Mouse (Mus musculus) right cerebral cortex, adult 18-20 months (tissue): ENCODE data around the gene Onecut3.
A peak's percentile ranks its signal among the peaks of the same experiment; 100 is the strongest.

Experiments
- DNase-seq: peaks from one replicate; pipeline ENCODE4 v3.0.0; 2022; ENCODE audit warnings: mixed read lengths

The Onecut3 gene

DNA sequence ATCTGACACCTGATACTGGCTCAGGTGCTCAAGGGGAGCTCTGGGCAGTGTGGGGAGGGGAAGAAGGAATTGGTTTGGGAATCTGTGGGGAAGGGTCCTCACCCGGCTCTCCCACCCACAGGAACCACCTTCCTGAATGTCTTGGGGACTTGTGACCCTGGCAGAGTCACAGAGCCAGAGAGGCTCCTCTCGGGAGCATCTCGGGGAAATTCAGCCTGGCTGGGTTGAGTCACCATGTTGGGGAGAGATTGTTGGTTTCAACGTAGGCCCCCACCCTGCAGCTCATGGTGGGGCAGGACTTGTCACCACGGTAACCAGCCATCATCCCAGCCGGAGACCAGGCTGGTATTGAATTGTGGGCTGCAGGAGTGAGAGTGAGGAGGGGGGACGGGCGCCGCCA, 10.1 kb downstream of the Onecut3 start:
- DNase-seq, result no peak

DNA sequence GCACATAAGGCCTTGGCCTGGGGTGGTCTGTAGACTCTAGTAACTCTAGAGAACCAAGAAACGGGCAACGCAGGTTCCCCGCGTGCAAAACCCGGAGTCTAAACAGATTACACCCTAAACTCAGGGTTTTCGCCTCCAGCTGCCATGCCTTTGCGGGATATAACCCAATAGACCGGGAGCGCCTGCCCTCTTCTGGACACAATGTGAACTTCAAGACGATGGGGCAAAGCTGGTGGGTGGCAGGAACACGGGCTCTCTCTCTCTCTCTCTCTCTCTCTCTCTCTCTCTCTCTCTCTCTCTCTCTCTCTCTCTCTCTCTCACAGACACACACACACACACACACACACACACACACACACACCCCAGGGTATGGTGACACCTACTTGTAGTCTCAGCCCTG, 11.6 kb downstream of the Onecut3 start:
- DNase-seq, result peak; percentile 29

DNA sequence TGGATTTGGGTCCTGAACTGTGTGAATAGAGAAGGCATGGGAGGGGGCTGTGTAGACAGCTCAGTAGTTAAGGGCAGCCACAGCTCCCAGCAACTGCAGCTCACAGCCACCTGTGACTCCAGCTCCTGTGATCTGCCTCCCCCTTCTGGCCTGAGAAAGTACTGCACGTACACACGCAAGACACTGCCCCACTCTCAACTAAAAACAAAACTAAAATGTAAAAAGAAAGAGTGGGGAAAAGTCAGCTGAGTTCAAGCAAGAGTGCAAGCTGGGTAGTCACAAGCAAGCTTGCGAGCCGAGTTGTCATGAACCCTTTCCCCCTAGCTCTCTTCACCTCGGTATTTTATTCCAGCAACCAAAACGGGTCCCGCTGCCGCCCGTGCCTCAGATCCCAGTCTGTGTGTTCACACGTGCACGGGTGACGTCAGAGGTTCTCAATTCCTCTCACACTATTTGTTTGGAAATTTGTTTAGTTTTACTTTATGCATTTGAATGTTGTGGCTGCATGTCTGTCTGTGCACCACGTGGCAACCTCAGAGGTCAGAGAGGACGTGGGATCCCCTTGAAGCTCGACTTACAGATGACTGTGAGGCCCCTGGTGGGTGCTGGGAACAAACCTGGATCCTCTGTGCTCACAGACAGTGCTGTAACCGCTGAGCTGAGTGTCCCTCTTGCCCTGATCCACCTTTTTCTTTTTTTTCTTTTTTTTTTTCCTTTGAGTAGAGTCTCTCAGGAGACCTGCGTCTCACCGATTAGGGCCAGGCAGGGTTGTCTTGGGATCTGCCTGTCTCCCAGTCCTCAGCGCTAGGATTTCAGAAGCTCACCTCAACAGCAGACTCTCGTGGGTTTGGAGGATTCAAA, 15.0 kb downstream of the Onecut3 start:
- peak; percentile 64 for DNase-seq

DNA sequence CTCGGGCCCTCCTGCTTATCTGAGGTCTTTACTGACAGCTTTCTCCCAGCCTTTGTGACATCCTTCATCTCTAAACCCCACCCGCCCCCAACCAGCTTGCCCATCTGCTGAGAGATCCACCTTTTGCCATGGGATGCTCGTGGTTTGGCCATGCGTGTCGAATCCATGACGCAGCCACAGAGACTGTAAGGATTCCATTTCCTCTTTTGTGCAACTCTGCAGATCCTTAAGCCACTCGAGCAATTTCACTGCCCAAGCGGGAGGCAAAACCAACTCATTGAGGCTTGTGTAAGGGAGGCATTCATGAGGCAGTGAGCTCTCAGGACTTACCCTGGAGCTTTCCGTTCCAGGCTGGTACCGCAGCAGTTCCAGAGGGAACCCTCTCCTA, 15.6 kb downstream of the Onecut3 start:
- no peak for DNase-seq

DNA sequence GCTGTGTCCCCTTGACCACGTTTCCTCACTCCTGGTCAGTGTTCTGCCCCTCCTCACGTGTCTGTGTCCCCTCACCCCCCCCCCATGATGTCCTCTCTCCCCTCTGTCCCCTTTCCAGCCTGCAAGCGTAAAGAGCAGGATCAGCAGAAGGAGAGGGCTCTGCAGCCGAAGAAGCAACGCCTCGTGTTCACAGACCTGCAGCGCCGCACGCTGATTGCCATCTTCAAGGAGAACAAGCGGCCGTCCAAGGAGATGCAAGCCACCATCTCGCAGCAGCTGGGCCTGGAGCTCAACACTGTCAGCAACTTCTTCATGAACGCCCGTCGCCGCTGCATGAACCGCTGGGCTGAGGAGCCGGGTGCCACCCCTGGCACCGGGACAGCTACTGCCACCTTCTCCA, 19.1 kb downstream of the Onecut3 start:
- DNase-seq, result no peak

DNA sequence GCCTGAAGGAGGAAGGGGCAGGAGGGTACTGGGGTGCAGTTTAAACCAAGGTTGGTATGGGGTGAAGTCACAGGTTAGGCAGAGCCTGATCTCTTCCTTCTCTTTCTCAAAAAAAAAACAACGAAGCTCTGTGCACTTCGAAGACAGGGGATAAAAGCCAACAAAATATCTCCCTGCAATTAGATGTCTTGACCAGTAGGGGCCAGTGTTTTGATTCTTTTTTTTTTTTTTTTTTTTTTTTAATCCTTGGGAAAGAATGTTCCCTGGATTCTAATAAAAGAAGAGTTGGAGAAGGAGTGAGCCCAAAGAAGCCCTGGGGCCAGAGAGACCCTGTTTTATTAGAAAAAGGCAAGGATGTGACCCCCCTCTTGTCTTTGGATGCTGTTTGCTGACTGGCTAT, 24.7 kb downstream of the Onecut3 start:
- DNase-seq, result no peak

DNA sequence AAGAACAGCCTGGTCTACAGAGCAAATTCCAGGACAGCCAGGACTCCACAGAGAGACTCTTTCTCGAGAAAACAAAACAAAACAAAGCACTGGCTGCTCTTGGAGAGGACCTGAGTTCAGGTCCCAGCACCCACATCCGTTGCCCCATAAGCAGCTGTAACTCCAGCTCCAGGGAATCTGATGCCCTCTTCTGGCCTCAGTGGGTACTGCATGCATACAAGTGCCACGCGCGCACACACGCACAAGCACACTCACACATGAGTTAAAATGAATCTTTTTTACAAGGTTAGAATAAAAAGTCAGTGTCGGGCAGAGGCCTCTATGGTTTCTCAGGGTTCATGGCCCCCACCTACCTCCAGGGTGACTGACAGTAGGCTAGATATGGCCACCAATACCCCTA, 28.7 kb downstream of the Onecut3 start:
- DNase-seq, result no peak

DNA sequence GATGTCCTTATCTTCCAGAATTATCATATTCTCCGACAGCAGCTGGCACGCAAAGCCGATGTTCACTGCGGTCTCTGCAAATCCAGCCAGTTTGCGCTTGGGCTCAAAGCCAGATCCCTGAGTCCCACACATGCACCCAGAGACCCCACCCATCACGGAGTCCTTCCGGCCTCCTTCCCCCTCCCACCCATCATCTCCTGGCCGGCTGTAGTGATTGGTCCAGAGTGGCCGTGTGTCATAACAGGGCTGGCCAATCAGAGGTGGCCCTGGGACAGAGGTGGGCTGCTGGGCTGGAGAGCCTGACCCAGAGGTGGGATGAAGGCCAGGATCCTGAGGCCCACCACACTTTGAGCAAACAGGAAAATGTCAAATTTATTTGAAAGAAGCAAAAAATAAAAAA, 31.5 kb downstream of the Onecut3 start:
- no peak for DNase-seq

DNA sequence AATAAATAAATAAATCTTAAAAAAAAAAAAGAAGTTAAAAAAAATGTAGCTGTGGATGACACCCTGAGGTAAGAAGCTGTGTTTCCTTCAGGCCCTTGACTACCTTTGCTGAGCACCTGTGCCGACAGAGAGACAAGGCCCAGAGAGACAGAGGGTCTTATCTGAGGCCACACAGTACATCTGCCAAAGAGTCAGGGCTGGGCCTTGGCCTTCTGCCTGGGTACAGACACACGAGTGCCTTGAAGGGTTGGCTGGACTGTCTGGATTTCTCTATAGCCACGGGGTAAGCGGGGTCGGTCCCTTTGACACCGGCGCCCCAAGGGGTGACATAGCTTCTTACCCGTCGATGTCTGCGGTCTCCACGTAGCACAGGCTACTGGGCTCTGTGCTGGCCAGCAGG, 38.1 kb downstream of the Onecut3 start:
- DNase-seq, result no peak

DNA sequence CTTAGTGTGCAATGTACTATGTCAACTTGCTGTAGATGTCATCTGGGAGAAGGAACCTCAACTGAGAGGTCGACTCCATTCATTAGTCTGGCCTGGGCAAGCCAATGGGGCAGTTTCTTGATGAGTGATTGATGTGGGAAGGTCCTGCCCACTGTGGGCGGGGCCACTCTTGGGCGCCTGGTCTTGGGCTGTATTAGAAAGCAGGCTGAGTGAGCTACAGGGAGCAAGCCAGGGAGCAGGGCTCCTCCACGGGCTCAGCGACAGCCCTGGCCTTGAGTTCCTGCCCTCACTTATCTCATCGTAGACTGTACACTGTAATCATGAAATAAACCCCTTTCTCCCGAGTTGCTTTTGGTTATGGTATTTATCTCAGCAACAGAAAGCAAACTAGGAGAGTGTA, 39.1 kb downstream of the Onecut3 start:
- no peak for DNase-seq

DNA sequence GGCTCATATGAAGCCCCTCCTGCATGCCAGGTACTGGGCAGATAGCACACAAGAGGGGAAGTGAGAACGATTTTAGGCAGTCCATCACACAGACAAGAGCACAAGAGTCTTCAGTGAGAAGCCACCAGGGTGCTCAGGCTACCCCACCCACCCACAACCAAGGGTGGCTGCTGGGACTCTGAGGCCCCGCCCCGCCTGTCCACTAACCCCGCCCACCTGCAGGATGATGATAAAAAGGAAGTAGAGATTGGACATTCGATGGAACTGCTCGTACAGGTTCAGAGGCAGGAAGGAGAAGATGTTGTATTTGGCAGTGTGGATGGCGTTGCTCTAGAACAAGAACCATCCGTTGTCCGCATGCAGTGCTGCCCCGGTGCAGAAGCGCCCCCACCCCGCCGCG, 40.4 kb downstream of the Onecut3 start:
- no peak for DNase-seq

DNA sequence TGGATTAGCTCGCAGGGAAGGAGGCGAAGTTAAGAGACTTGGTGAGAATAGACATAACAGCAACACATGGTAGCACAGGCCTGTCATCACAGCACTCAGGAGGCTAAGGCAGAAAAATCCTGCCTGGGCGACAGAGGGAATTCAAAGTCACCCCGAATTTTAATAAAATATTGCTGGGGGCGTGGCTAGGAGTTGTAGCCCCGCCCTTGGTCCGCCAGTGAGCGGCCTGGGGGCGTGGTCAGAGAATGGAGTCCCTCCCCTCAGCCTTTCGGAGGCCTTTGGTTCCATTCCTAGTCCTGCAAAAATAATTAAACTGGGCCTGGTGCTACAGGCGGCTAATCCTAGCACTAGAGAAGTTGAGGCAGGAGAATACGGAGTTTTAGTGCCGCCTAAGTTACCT, 41.1 kb downstream of the Onecut3 start:
- no peak for DNase-seq

DNA sequence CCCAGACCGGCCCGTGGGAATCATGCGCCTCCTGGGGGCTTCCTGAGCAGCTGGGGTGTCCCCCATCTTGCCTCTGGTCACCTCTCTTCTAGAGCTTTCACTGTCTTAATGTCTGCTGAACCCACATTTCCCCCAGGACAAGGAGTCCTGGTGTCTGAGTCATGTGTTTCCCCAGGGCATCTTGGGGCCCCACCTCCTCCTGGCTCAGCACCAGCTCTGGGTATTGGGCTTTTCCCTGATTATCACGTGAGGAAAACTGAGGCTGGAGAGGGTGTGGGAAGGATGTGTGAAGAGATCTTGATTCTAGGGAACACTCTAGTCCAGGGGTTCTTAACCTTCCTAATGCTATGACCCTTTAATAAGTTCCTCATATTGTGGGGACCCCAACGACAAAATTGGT, 43.5 kb downstream of the Onecut3 start:
- no peak for DNase-seq

DNA sequence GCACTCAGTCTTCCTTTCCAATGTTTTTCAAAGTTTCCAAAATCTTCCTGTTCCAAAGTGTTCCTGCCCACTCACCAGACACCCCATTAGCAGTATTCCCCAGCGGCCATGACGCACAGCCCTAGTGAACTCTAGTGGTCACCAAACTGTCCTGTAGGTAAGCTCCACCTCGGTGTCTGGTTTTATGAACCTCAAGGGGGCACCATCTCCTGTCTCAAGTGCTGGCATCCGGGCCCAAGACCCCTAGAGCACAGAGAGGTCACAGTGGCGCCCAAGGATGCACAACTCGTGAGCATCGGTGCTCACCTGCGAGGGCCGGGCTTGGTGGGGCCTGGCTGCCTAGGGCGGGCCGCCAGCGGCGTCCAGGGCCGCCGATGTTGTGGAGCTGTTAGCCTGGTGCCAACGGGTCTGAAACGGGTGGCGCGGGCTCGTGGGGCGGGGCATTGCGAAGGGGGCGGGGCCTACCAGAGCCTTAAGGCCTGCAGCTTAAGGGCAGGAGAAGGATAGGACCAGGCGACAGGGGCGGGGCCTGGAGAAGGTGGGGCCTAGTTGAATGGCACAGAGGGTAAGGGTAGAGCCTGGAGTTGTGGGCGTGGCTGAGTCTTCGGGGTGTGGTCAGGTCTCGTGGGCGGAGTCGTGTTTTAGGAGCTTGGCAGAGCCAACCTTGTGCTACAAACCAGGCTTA, 44.2 kb downstream of the Onecut3 start, which contains the start of gene Atp8b3:
Gene Atp8b3, minus strand, starts transcription at position 415 of the 685 bp plus-strand sequence.
- DNase-seq, result peak; percentile 22

DNA sequence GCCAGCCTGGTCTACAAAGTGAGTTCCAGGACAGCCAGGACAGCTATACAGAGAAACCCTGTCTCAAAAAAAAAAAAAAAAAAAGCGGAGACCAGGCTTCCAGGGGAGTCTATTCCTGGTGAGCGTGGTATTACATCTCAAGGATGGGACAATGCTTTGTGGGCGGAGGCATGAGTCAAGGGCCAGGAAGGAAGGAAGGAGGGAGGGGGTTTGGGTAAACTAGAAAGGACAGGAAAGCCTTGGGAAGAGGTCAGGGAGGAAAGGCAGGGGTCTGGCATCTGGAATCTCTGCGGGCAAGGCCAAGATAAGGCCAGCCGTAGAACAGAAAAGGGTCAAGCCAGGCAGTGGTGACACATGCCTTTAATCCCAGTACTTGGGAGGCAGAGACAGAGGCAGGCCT, 44.9 kb downstream of the Onecut3 start:
- DNase-seq, result no peak

DNA sequence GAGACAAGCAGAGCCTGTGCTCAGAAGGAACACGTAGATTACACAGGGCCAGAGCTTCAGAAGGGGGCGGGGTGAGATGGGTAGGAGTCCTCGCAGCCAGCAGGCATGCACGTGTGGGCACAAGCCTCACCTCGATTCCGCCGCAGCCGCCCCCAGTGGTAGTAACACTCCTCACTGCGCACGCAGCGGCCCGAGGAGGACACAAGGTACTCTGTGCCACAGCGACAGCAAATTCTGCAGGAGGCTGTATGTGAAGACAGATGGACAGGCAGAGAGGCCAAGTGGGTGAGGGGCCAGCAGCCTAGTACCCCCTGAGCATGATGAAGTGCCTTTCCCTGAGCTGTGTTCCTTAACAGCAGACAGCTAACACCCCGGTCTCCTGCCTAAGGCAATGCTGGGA, 49.2 kb downstream of the Onecut3 start:
- DNase-seq, result peak; percentile 43

DNA sequence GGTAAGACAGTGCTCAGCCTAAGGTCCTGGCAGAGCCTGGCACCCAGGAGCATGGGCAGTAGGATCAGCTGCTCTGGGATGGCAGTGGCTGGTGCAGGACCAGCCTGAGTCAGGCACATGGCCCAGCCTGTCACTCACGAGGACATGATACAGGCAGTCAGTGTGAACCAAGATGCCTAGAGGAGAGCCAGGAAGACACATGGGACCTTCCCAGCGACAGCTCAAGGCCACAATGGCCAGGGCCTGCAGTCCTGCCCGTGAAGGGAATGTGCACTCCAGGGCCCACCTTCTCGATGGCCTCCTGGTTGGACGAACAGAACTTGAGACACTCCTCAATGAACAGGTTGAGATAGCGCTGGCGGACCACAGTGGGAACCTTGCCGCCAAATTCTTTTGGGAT, 51.0 kb downstream of the Onecut3 start:
- DNase-seq, result no peak

DNA sequence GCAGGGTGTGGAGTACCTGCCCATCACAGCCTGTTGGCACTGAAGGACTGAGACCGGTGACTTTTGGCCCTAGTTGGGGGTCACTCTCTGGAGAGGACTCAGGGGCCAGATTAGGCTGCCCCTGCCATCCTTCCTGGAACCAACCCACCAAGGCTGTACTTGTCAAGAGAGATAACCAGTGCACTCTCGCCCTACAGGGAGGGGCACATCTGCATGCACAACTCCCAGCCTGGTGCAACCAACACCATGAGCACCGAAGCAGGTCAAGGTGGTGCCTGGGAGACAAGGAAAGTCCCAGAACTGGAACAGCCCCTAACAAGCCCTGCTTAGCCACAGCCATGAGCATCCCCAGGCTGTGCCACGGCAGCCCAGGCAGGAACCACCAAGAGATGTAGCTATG, 52.3 kb downstream of the Onecut3 start:
- no peak for DNase-seq

DNA sequence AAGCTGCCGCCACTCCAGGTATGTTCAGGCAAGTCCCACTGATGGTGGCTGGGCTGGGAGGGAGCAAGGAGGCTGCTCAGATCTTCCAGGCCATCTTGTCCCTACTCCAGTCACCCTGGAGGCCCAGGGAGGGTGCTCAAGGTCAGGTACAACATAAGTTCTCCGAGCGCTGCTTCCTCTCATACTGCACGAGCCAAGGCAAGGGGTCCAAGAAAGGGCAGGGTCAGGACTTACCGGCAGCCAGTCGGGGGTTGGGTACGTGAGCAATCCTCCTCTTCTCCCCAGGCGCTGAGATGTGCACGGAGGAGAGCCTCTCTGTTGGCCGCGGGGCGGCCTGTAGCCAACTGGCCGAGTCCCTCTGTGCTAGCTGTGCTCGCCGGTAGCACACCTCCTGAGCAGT, 52.9 kb downstream of the Onecut3 start:
- no peak for DNase-seq

DNA sequence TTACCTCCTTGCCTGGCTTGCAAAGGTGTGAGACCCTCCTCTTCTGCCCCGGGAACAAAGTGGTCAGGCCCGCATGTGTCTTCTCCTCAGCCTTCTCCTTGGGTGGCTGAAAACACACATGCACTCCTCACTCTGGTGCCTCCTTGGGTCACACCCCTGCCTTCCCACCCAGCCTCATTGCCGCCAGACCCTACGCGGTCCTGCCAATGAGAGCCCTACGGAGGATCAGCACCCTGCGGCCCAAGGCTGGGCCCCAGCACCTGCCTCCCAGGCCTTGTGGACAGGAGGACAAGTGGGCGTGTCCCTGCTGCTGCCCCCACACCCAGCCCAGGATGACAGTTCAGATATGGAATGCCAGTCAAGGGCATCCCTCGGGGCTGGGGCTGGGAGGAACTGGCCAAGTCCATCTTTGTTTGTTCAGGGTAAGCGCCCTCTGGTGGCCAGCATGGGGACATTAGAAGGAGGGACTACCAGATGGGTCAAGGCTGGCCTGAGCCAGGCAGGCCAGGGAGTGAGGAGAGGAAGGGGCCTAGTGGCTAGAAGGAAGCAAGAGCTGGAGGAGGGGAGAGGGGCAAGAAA, 53.9 kb downstream of the Onecut3 start:
- DNase-seq, result no peak

DNA sequence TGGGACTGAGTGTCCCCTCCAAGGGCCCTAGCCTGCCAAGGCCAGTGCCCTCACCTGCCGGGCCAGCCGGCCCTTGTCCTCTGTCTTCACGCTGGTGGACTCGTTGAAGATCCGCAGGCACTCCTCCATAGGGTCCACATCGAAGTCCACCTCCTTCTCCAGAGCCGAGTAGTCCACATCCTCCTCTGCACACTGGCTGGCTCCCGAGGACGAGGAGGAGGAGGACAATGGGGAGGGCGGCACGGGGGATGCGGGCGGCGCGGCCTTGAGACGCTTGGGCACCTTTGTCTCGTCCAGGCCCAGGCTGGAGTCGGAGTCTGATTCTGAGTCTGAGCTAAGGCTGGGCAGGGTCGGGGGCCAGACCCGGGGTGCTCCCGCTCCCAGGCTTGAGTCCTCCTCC, 54.6 kb downstream of the Onecut3 start:
- DNase-seq, result no peak

DNA sequence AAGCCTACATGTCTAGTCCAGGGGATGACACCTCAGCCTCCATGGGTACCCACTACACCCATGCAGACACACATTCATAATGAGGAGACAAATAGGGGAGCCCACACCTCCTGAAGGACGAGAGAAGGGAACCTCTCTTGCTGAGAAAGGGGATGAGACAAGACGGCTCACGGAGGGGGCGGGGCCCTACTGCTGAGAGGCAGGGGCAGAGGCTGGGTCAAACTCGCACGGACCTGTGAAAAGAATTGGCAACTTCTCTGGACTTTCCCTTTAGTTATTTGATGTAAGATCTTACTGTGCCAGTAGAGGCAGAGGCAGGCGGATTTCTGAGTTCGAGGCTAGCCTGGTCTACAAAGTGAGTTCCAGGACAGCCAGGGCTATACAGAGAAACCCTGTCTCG, 57.7 kb downstream of the Onecut3 start:
- DNase-seq, result no peak

DNA sequence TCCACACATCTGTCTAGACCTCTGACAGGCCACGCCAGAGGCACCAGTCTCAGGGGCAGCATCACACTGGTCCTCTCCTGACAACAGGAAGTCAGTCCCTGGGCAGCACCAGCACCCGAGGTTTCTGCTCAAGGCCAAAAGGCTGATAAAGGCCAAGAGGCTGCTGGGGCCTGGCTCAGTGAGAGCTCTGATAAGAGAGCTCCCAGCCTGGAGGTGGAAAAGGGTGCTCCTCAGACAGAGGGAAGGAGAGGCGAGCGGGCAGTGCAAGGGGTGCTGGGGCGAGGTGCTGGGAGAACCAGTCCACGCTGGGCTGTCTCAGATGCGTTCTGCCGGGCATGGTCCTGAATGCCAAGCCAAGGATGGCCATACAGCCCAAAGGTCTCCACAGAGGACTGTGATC, 58.9 kb downstream of the Onecut3 start:
- no peak for DNase-seq

DNA sequence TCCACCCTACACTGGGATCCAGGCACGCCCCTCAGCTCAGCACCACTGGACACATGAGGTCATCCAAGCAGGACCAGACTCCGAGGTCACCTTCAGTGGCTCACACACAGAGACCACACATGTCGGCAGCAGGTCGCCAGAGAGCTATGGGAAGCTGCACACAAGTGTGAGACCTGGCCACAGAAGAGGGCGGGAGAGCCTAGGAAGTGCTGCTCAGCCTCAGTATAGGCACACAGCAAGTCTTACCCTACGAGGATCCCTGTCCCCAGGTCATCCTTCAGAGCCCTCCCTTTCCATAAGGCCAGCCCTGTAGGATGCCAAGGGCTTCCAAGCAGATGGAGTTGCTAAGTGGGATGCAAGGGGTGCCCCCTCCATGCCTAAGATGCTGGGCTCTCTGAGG, 59.4 kb downstream of the Onecut3 start:
- DNase-seq, result no peak
